Mouse (Mus musculus) kidney, adult 2 months (tissue): ENCODE results near the gene Gm4553.
"Not testable (repeated sequence)": the region's sequence is repeated elsewhere in the genome, so short reads cannot be mapped to it uniquely, and the experiment has no call there.

Source experiments
- CTCF ChIP-seq: fragments of 200-500 bp; conservative IDR thresholded peaks from 2 replicates; pipeline ENCODE4 v1.5.1; 2011; ENCODE audit warnings: low read depth, mild to moderate bottlenecking, control low read depth, low read length, moderate library complexity, mixed read lengths; ENCODE audit not compliant: insufficient read depth, insufficient read length
- POLR2A ChIP-seq: fragments of 200-500 bp; IDR thresholded peaks from one replicate; pipeline ENCODE4 v1.6.1; 2011; ENCODE audit warnings: low read depth, low read length, control low read depth

GRCm38 (mm10) chr7:142175905-142176304 lies 10.4 kb upstream of the Gm4553 start, which contains the start of gene Krtap5-2:
- not testable (repeated sequence) for TF ChIP-seq POLR2A, CTCF
